Mouse (Mus musculus): Measurements from ENCODE around the gene Timeless. TPM values are rescaled to one million over a fixed set of nuclear protein-coding genes. Genes with fewer than 3 reads are reported as not detected.
"Not testable (repeated sequence)": the region's sequence is repeated elsewhere in the genome, so short reads cannot be mapped to it uniquely, and the experiment has no call there.

Gene Timeless
- total RNA-seq, 1 experiment from 2014 or later: 17.5 TPM

DNA sequence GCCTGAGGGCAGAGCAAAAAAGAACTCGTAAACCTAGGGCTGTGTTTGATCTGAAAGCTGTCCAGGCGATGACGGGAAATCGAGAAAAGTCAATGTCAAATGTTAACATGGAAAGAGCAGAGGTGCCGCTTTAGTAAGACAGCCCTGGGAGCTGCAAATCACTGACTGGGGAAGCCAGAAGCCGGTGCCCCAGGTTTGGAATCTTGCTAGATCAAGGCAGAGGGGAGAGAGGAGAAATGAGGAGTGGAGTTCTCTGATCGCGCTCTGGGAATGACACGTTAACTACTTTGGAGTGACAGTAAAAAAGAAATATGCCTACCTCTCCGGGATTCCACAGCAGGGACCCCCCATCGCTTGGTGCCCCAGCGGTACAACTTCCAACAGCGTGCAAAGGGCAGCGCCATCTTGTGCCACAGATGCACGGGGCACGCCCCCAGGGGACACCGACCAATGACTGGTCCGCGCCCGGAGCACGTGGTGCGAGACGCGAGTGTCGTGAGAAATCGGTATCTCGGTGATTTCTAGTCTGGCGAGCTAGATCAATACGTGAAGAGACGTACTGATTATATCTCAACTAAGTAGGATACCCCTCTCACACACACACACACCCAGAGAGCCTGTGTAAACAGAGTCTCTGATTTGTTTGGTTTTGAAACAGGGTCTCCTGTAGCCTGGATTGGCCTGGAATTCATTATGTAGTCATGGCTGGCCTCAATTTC, 20.3 kb upstream of the Timeless start, which contains the start of gene Spryd4:
Gene Spryd4 (minus strand): TSS at position 418 of the 719 bp plus-strand sequence.
- ATAC-seq (ENCODE audit: extremely low read depth, insufficient number of reproducible peaks, low FRiP score, poor library complexity, severe bottlenecking): peak; percentile 94

DNA sequence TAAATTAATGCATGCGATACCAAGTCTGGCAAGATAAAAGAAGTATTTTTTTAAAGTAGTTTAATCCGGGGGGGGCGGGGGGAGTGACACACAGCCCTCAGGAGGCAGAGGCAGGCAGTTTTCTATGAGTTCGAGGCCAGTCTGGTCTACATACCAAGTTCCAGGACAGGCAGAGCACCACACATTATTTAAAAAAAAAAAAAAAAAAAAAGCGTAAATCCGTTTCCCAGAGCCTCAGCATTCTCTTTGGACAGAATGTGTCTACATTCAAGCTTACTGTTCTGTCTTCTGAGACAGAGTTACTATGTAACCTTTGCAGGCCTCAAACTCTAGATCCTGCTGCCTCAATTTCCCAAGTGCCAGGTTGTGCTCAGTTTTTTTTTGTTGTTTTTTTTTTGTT, 19.7 kb upstream of the Timeless start:
- no peak for ATAC-seq (ENCODE audit: extremely low read depth, insufficient number of reproducible peaks, low FRiP score, poor library complexity, severe bottlenecking)

DNA sequence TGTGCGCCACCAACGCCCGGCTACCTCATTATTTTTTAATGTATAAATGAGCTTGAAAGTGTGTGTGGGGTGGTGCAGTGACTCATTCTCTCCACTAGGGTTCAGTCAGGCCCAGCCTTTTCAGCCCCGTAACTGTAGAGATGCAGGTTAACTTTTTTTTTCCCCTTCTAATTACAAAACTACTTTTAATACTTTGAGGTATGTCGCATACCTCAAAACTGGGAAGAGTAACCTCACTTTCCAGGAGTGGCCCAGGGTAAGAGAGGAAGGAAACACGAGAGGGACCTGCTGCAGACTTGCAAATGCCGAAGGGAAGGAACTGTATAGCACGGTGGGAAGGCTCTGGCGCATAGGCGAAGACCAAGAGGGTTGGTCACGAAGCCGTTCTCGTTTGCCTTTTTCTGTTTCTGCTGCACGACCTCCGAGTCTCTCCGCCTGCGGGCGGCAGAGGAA, 19.0 kb upstream of the Timeless start:
- peak; percentile 87 for ATAC-seq (ENCODE audit: extremely low read depth, insufficient number of reproducible peaks, low FRiP score, poor library complexity, severe bottlenecking)

DNA sequence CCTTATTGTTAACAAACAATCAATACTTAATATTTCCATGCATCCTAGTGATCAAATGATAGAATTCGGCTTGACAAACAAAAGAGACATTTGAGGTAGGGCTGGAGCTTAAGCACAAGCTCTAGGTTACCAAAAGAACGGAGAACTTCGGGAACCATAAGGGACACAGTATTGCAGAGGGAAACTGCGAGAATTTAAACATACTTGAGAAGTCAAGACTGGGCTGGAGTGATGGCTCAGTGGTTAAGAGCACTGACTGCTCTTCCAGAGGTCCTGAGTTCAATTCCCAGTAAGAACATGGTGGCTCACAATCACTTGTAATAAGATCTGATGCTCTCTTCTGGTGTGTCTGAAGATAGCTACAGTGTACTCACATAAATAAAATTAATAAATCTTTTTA, 17.8 kb upstream of the Timeless start:
- not testable (repeated sequence) for ATAC-seq (ENCODE audit: extremely low read depth, insufficient number of reproducible peaks, low FRiP score, poor library complexity, severe bottlenecking)

DNA sequence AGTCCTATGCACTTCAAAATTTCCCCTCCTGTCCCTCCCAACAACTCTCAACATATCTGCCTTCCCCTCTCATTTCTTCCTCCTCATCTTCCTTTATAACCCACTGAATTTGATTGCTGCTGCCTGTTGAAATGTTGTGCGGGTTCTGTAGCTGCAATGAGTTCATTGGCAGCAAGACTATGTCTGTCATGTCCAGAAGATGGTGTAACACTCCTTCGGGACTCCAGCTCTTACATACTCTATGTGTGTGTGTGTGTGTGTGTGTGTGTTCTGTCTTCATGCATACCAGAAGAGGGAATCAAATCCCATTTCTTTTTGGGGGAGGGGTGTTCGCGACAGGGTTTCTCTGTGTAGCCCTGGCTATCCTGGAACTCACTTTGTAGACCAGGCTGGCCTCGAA, 16.9 kb upstream of the Timeless start:
- no peak for ATAC-seq (ENCODE audit: extremely low read depth, insufficient number of reproducible peaks, low FRiP score, poor library complexity, severe bottlenecking)

GRCm38 (mm10) chr10:128218387-128219117, 13.3 kb upstream of the Timeless start:
- no peak for ATAC-seq (ENCODE audit: extremely low read depth, insufficient number of reproducible peaks, low FRiP score, poor library complexity, severe bottlenecking)

- ATAC-seq (ENCODE audit: extremely low read depth, insufficient number of reproducible peaks, low FRiP score, poor library complexity, severe bottlenecking): no peak
Measured at GRCm38 (mm10) chr10:128221533-128222286, 10.2 kb upstream of the Timeless start.

DNA sequence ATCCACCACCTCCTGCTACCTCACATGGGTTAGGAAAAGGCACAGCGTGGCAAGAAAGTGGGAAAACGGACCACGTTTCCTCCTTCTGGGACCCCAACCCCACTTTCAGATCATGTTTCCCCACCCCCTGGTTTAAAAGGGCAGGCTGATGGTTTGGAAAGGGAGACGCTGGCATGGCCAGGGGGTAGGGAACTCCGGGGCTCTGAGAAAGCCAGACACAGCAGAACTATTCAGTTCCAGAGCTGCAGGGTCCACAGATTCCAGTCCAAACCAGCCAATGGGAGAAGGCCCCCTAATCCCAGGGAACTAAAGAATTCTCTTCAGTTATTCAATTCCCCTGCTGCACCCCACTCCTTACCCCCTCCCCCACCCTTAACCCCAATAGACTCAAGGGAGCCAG, 6.8 kb upstream of the Timeless start:
- no peak for ATAC-seq (ENCODE audit: extremely low read depth, insufficient number of reproducible peaks, low FRiP score, poor library complexity, severe bottlenecking)

- ATAC-seq (ENCODE audit: extremely low read depth, insufficient number of reproducible peaks, low FRiP score, poor library complexity, severe bottlenecking): no peak
Measured at GRCm38 (mm10) chr10:128225538-128225937, 6.3 kb upstream of the Timeless start, which contains the start of gene Mip. Gene Mip (plus strand): TSS chr10:128225838.

- ATAC-seq (ENCODE audit: extremely low read depth, insufficient number of reproducible peaks, low FRiP score, poor library complexity, severe bottlenecking): no peak
Measured at GRCm38 (mm10) chr10:128227592-128227991, 4.3 kb upstream of the Timeless start.

DNA sequence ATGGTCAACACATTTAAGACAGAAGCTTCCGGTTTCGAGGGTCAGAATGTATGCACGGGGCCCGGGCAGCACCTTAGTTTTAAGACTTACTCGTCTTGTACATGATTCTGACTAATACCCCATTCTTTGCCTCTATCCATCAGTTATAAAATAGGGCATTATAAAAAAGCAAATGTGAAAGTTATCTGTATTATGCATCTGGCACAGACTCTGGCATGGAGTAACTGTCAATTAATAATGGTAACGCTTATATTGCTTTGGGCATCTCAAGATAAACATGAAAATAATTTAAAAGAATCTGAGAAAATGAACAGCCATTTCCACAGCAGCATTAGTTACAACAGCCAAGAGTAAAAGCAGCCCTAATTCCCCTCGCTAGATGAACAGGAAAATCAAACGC, 3.9 kb upstream of the Timeless start:
- ATAC-seq (ENCODE audit: extremely low read depth, insufficient number of reproducible peaks, low FRiP score, poor library complexity, severe bottlenecking): no peak

GRCm38 (mm10) chr10:128230582-128230981, 1.3 kb upstream of the Timeless start:
- ATAC-seq (ENCODE audit: extremely low read depth, insufficient number of reproducible peaks, low FRiP score, poor library complexity, severe bottlenecking): no peak

- no peak for ATAC-seq (ENCODE audit: extremely low read depth, insufficient number of reproducible peaks, low FRiP score, poor library complexity, severe bottlenecking)
Measured at GRCm38 (mm10) chr10:128231146-128231545, 719 bp upstream of the Timeless start.

DNA sequence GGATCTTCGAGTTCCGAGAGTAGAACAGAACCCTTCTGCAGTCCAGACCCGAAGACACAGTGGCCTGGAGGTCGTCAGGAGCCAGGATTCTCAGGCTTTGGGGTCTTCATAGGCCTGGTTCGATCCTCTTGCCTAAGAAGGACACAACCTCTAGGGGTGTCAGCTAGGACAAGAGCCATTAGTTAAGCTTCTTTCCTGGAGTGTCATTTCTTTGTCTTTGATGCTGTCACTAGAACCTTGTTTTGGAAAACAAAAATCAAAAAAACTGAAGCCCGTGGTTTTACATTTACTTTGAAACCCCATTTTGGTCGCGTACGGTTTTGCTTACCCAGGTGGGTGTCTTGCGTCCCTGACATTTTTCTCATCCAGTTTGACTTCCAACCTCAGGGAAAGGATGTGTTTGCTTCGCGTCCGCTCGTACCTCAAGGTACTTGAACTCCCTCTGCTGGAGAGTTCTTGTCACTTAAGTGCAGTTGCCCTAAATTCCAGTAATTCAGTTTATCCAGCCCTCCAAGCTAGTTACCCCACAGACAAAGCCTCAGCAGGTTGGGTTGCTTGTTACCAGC, 638 bp downstream of the Timeless start:
- ATAC-seq (ENCODE audit: extremely low read depth, insufficient number of reproducible peaks, low FRiP score, poor library complexity, severe bottlenecking): peak; percentile 66

DNA sequence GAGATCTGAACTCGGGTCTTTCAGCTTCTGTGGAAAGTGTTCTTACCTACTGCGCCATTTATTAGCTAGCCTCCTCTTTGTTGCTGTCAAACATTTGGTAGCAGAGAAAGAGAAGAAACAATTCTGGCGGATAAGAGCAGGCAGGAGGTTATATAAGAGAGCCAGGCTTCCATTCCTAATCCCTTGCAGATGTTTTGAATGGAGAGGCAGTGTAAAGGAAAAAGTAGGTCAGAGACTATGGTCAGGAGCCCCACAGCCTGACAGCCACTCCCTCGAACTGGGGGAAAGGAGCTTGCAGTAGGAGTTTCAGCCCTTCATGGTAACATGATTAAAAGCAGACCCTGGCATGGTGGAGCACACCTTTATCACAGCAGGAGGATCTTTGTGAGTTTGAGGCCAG, 4.5 kb downstream of the Timeless start:
- ATAC-seq (ENCODE audit: extremely low read depth, insufficient number of reproducible peaks, low FRiP score, poor library complexity, severe bottlenecking): no peak

GRCm38 (mm10) chr10:128237807-128238480, 6.1 kb downstream of the Timeless start:
- ATAC-seq (ENCODE audit: extremely low read depth, insufficient number of reproducible peaks, low FRiP score, poor library complexity, severe bottlenecking): no peak

- no peak for ATAC-seq (ENCODE audit: extremely low read depth, insufficient number of reproducible peaks, low FRiP score, poor library complexity, severe bottlenecking)
Measured at GRCm38 (mm10) chr10:128239140-128239539, 7.3 kb downstream of the Timeless start.

DNA sequence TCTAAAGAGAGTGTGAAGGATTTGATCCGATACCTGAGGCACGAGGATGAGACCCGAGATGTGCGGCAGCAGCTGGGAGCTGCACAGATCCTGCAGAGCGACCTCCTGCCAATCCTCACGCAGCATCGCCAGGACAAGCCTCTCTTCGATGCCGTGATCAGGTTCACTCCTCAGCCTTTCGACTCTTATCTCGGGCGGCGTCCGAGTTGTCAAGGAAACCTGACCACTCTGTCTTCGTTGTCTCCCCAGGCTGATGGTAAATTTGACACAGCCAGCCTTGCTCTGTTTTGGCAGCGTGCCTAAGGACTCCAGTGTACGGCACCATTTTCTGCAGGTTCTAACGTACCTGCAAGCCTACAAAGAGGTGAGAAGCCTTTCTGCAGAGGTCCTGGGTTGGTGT, 8.3 kb downstream of the Timeless start:
- ATAC-seq (ENCODE audit: extremely low read depth, insufficient number of reproducible peaks, low FRiP score, poor library complexity, severe bottlenecking): no peak

GRCm38 (mm10) chr10:128243252-128243651, 11.4 kb downstream of the Timeless start:
- no peak for ATAC-seq (ENCODE audit: extremely low read depth, insufficient number of reproducible peaks, low FRiP score, poor library complexity, severe bottlenecking)

Data from neutrophil, adult 5-6 weeks (primary cell).